Mouse (Mus musculus) heart, embryonic 14.5 days (tissue): ENCODE measurements around the gene Mtrex. TPM values are rescaled to one million over a fixed set of nuclear protein-coding genes. Genes with fewer than 3 reads are reported as not detected.

Experiments used
- ATAC-seq: fragments of 200-750 bp; cut with Nextera tagmentation; 2 replicates; pipeline ENCODE4 v1.8.0; 2017; ENCODE audit warnings: low read depth, moderate TSS enrichment; ENCODE audit not compliant: insufficient number of reproducible peaks, insufficient read depth, low FRiP score
- H3K27ac ChIP-seq, 2 experiments: fragments of 200-500 bp in 1 of 2; fragments of 300-500 bp in 1 of 2; sonication (generic) in 1 of 2; replicated peaks in 1 of 2; 2 replicates each; pipeline ENCODE4 v1.5.1; 2012 to 2014; ENCODE audit warnings: low read depth in 2 of 2, low read length in 2 of 2, control low read depth in 1 of 2, mild to moderate bottlenecking in 1 of 2, mixed read lengths in 1 of 2; ENCODE audit not compliant: control insufficient read depth in 1 of 2, insufficient read depth in 1 of 2
- H3K27me3 ChIP-seq: fragments of 300-500 bp; sonication (generic); 2 replicates; pipeline ENCODE4 v1.6.1; 2014; ENCODE audit warnings: mild to moderate bottlenecking, low read length, control low read depth; ENCODE audit not compliant: control insufficient read depth, insufficient read depth
- H3K36me3 ChIP-seq: fragments of 300-500 bp; sonication (generic); 2 replicates; pipeline ENCODE4 v1.6.1; 2014; ENCODE audit warnings: mild to moderate bottlenecking, control low read depth, low read length, mixed read lengths; ENCODE audit not compliant: control insufficient read depth, insufficient read depth
- H3K4me1 ChIP-seq, 2 experiments: fragments of 200-500 bp in 1 of 2; fragments of 300-500 bp in 1 of 2; sonication (generic) in 1 of 2; 2 replicates each; pipeline ENCODE4 v1.6.1; 2012 to 2014; ENCODE audit warnings: low read length in 2 of 2, control low read depth in 1 of 2, mixed read lengths in 1 of 2; ENCODE audit not compliant: control insufficient read depth in 2 of 2, insufficient read depth in 2 of 2
- H3K4me2 ChIP-seq: fragments of 300-500 bp; sonication (generic); 2 replicates; pipeline ENCODE4 v1.6.1; 2014; ENCODE audit warnings: mild to moderate bottlenecking, low read length
- H3K4me3 ChIP-seq, 2 experiments: fragments of 200-500 bp in 1 of 2; fragments of 300-500 bp in 1 of 2; sonication (generic) in 1 of 2; 2 replicates each; pipeline ENCODE4 v1.5.1; 2012 to 2014; ENCODE audit warnings: low read length in 2 of 2, mild to moderate bottlenecking in 2 of 2, control low read depth in 1 of 2, low read depth in 1 of 2, moderate library complexity in 1 of 2; ENCODE audit not compliant: control insufficient read depth in 1 of 2, insufficient read depth in 1 of 2
- H3K9ac ChIP-seq: fragments of 300-500 bp; sonication (generic); 2 replicates; pipeline ENCODE4 v1.6.1; 2014; ENCODE audit warnings: mild to moderate bottlenecking, low read length
- H3K9me3 ChIP-seq: fragments of 300-500 bp; sonication (generic); 2 replicates; pipeline ENCODE4 v1.6.1; 2016; ENCODE audit warnings: low read length, control low read depth; ENCODE audit not compliant: control insufficient read depth
- WGBS: fragments of 180-500 bp; shearing (Covaris S2); extraction: QIAGEN DNeasy Blood & Tissue Kit; methylation state at CpG from one replicate; pipeline ENCODE4 v1.1.7; 2014; 5-methylcytosine and 5-hydroxymethylcytosine counted together
- polyA plus RNA-seq: library from polyadenylated mRNA; unstranded; fragments of >200 nt; fragmentation: Nextera tagmentation; extraction: Ambion mirVana; gene quantifications from 2 replicates; pipeline ENCODE4 v1.2.1, GENCODE M21; 2014

The Mtrex gene
- polyA plus RNA-seq = 46.2 and 48.6 TPM in 2 replicates

GRCm38 (mm10) chr13:112927287-112928001 is at the start of gene Mtrex, which contains the start of gene Dhx29:
Mtrex (minus strand) TSS chr13:112927398.
Dhx29 (plus strand) TSS chr13:112927454.
- Histone ChIP-seq H3K27me3 (no peaks in the 10 kb centered on the region), H3K4me3 (peak within 1 kb of the TSS; percentile 75 to 94), H3K36me3 (peaks cover 26% of the 10 kb centered on the region), H3K27ac (peak within 1 kb of the TSS; percentile 73 to 86), H3K9ac (peak within 1 kb of the TSS; percentile 90), H3K4me1 (peaks cover 4 to 22% of the 10 kb centered on the region in 2 experiments; a peak in 3 of 4 replicates), H3K4me2 (peak within 1 kb of the TSS; percentile 71), H3K9me3 (no peaks in the 10 kb centered on the region)
- under 1% methylated on average over 57 of the region's 57 CpGs for WGBS
- peak; percentile 98 for ATAC-seq

DNA sequence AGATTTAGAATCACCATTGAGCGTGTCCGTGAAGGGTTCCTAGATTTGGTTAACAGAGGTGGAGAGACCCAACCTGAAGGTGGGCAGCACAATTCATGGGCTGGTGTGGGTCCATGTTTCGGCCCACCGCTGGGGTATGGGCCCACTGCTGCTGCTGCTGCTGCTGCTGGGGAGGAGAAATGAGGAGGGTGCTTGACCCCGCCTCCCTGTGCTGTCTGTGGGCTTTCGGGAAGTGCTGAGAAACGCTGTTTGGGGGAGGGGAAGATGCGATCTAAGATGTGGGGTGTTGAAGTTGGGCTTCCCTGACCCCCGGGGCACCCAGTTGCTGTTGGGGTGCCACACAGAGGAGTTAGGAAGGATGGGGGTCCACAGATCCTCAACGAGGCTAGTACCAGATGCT is 49.5 kb upstream of the Mtrex start:
- Histone ChIP-seq H3K9ac (no peak overlapping the region), H3K9me3 (no peaks in the 10 kb centered on the region), H3K4me3 (no peak overlapping the region), H3K27ac (no peak overlapping the region), H3K4me1 (no peaks in the 10 kb centered on the region), H3K36me3 (no peaks in the 10 kb centered on the region), H3K4me2 (peak overlapping the region; percentile 25), H3K27me3 (peaks cover 27% of the 10 kb centered on the region)
- ATAC-seq = no peak
- 40% methylated on average over 10 of the region's 10 CpGs for WGBS

DNA sequence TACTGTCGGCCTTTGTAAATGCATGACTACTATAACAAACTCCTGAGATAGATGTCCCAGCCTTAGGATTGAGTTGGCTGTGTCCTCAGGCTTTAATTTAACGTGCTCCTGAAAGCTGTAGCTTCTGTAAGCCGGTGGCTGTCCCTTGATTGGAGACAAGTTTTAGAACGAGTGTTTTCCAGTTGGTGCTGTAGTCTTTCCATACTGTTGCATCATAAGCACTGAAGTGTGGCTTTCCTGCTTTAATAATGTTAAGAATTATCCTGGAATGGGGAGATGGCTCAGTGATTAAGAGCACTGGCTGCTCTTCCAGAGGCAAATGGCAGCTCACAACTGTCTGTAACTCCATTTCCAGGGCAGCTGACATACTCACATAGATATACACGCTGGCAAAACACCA is 40.1 kb upstream of the Mtrex start:
- Histone ChIP-seq H3K4me1 (no peaks in the 10 kb centered on the region), H3K9me3 (no peaks in the 10 kb centered on the region), H3K27me3 (no peaks in the 10 kb centered on the region), H3K4me3 (no peak overlapping the region), H3K9ac (no peak overlapping the region), H3K36me3 (peaks cover 63% of the 10 kb centered on the region), H3K4me2 (no peak overlapping the region), H3K27ac (no peak overlapping the region)
- ATAC-seq = no peak
- 84% methylated on average over 5 of the region's 5 CpGs for WGBS

DNA sequence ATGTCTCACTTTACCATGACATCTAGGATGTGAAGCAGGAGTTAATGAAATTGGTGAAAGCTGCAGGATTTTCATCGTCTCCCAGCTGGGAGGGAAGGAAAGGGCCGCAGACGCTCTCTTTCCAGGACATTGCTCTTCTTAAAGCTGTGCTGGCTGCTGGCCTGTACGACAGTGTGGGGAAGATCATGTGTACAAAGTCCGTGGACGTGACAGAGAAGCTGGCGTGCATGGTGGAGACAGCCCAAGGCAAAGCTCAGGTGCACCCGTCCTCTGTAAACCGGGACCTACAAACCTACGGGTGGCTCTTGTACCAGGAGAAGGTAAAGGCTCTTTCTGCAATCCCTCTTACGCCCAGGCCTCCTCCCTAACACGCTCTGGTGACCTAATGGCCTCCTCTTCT is 37.2 kb upstream of the Mtrex start:
- Histone ChIP-seq H3K36me3 (peaks cover 74% of the 10 kb centered on the region), H3K27ac (no peak overlapping the region), H3K4me3 (no peak overlapping the region), H3K9me3 (no peaks in the 10 kb centered on the region), H3K4me2 (no peak overlapping the region), H3K4me1 (no peaks in the 10 kb centered on the region), H3K27me3 (no peaks in the 10 kb centered on the region), H3K9ac (no peak overlapping the region)
- ATAC-seq = no peak
- 88% methylated on average over 12 of the region's 12 CpGs for WGBS

- no peak for ATAC-seq
- Histone ChIP-seq H3K27ac (no peak overlapping the region), H3K4me2 (no peak overlapping the region), H3K9me3 (no peaks in the 10 kb centered on the region), H3K4me3 (no peak overlapping the region), H3K27me3 (no peaks in the 10 kb centered on the region), H3K4me1 (no peaks in the 10 kb centered on the region), H3K9ac (no peak overlapping the region), H3K36me3 (peaks cover 77% of the 10 kb centered on the region)
- WGBS = 89% methylated on average over 5 of the region's 5 CpGs
Observed at GRCm38 (mm10) chr13:112963081-112963480, 35.9 kb upstream of the Mtrex start.

- no peak for ATAC-seq
- Histone ChIP-seq H3K27ac (no peak overlapping the region), H3K9ac (no peak overlapping the region), H3K27me3 (no peaks in the 10 kb centered on the region), H3K4me3 (no peak overlapping the region), H3K4me2 (no peak overlapping the region), H3K36me3 (peaks cover 85% of the 10 kb centered on the region), H3K4me1 (no peaks in the 10 kb centered on the region), H3K9me3 (no peaks in the 10 kb centered on the region)
- WGBS = 90% methylated on average over 8 of the region's 8 CpGs
Observed at GRCm38 (mm10) chr13:112954067-112954466, 26.9 kb upstream of the Mtrex start.

DNA sequence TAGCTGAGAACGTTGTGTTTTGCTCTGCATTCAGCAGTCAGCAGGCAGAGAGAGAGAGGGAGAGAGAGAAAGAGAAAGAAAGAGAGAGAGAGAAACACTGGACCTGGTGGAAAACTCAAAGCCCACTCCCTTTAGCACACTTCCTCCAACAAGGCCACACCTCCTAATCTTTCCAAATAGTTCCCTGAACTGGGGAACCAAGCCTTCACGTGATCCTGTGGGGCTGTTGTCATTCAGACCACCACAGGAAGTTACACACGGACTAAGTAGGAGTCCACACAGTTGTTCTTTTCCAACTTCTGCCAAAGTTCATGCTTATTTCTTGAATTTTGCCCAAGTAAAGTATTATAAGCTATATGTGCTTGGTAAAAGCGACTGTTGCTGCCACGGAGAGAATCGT is 18.7 kb upstream of the Mtrex start:
- WGBS = 84% methylated on average over 6 of the region's 6 CpGs
- no peaks in the 10 kb centered on the region; a peak in 1 of 4 replicates for H3K4me1 ChIP-seq
- H3K27ac ChIP-seq = no peak overlapping the region
- no peak overlapping the region for H3K4me2 ChIP-seq
- no peak for ATAC-seq
- no peak overlapping the region for H3K4me3 ChIP-seq
- H3K27me3 ChIP-seq = no peaks in the 10 kb centered on the region
- H3K36me3 ChIP-seq = peaks cover 78% of the 10 kb centered on the region
- H3K9ac ChIP-seq = no peak overlapping the region
- H3K9me3 ChIP-seq = no peaks in the 10 kb centered on the region

DNA sequence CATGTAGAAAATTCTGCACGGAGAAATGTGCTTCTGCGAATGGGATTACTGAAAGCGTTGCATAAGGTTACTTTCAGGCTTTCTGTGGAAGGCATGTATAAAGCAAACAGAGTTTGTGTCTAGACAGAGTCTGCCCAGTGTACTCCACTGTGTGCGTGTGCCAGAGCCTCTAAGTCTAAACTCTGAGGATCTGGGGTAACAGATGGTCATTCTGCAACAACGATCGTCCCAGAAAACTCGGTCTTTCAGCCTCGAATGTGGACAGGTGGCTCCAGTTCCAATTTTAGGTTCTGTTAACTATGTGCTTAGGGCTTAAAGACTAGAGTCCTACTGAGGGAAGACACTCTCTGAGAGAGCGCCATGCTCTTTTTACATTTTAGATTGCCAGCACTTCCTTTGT is 18.1 kb upstream of the Mtrex start:
- ATAC-seq = no peak
- Histone ChIP-seq H3K4me1 (no peaks in the 10 kb centered on the region; a peak in 1 of 4 replicates), H3K27me3 (no peaks in the 10 kb centered on the region), H3K9ac (no peak overlapping the region), H3K4me2 (no peak overlapping the region), H3K9me3 (no peaks in the 10 kb centered on the region), H3K27ac (no peak overlapping the region), H3K4me3 (no peak overlapping the region), H3K36me3 (peaks cover 77% of the 10 kb centered on the region)
- WGBS = 97% methylated on average over 9 of the region's 9 CpGs
